Mouse (Mus musculus) lung, postnatal 0 days (tissue): ENCODE measurements around the gene Cetn2. TPM values are rescaled to one million over a fixed set of nuclear protein-coding genes. Genes with fewer than 3 reads are reported as not detected.

Experiments
- ATAC-seq: fragments of 200-750 bp; cut with Nextera tagmentation; 2 replicates; pipeline ENCODE4 v1.8.0; 2017; ENCODE audit warnings: moderate library complexity
- DNase-seq: peaks from one replicate; pipeline ENCODE4 v3.0.0-alpha.2; 2016; ENCODE audit warnings: low spot score
- H3K27ac ChIP-seq: fragments of 300-500 bp; sonication (generic); 2 replicates; pipeline ENCODE4 v1.5.1; 2014; ENCODE audit warnings: antibody characterized with exemption, mild to moderate bottlenecking, low read length, mixed read lengths
- H3K27me3 ChIP-seq: fragments of 300-500 bp; sonication (generic); replicated peaks from 2 replicates; pipeline ENCODE4 v1.6.1; 2014; ENCODE audit warnings: low read length, mixed read lengths; ENCODE audit not compliant: insufficient read depth
- H3K36me3 ChIP-seq: fragments of 300-500 bp; sonication (generic); 2 replicates; pipeline ENCODE4 v1.6.1; 2014; ENCODE audit warnings: low read length, mixed read lengths; ENCODE audit not compliant: insufficient read depth
- H3K4me1 ChIP-seq: fragments of 300-500 bp; sonication (generic); 2 replicates; pipeline ENCODE4 v1.6.1; 2014; ENCODE audit warnings: antibody characterized with exemption, low read depth, low read length, mixed read lengths; ENCODE audit not compliant: insufficient read depth
- H3K4me2 ChIP-seq: fragments of 300-500 bp; sonication (generic); replicated peaks from 2 replicates; pipeline ENCODE4 v1.6.1; 2014; ENCODE audit warnings: low read depth, mild to moderate bottlenecking, low read length, moderate library complexity, mixed read lengths
- H3K4me3 ChIP-seq: fragments of 300-500 bp; sonication (generic); 2 replicates; pipeline ENCODE4 v1.5.1; 2014; ENCODE audit warnings: low read depth, low read length
- H3K9ac ChIP-seq: fragments of 300-500 bp; sonication (generic); replicated peaks from 2 replicates; pipeline ENCODE4 v1.6.1; 2014; ENCODE audit warnings: low read depth, mild to moderate bottlenecking
- H3K9me3 ChIP-seq: fragments of 300-500 bp; sonication (generic); 2 replicates; pipeline ENCODE4 v1.6.1; 2016; ENCODE audit warnings: low read length, mixed read lengths
- CTCF ChIP-seq: IDR thresholded peaks from 2 replicates; pipeline ENCODE4 v1.5.1; 2016; ENCODE audit warnings: antibody characterized with exemption, mild to moderate bottlenecking
- EP300 ChIP-seq: IDR thresholded peaks from 2 replicates; pipeline ENCODE4 v1.6.1; 2016; ENCODE audit warnings: antibody characterized with exemption, mild to moderate bottlenecking, control low read depth
- WGBS: fragments of 180-500 bp; shearing (Covaris S2); extraction: QIAGEN DNeasy Blood & Tissue Kit; methylation state at CpG from one replicate; pipeline ENCODE4 v1.1.7; 2014; 5-methylcytosine and 5-hydroxymethylcytosine counted together
- polyA plus RNA-seq: library from polyadenylated mRNA; unstranded; fragments of >200 nt; fragmentation: Nextera tagmentation; extraction: Ambion mirVana; gene quantifications from 2 replicates; pipeline ENCODE4 v1.2.1, GENCODE M21; 2015

Gene Cetn2
- 63.3 and 65.0 TPM in 2 replicates for polyA plus RNA-seq

- peak; percentile 100 for ATAC-seq
- Histone ChIP-seq H3K36me3 (no peaks in the 10 kb centered on the region), H3K4me3 (peak within 1 kb of the TSS; percentile 49), H3K4me2 (peak within 1 kb of the TSS; percentile 57), H3K9me3 (no peaks in the 10 kb centered on the region), H3K4me1 (no peaks in the 10 kb centered on the region), H3K9ac (peak within 1 kb of the TSS; percentile 26; the same call in 1 of the 2 replicates), H3K27me3 (no peaks in the 10 kb centered on the region), H3K27ac (no peak within 1 kb of the TSS)
- WGBS, result 16% methylated on average over 40 of the region's 41 CpGs
- TF ChIP-seq EP300, result no peak
- no peak for TF ChIP-seq CTCF
- DNase-seq, result peak; percentile 94
Observed at GRCm38 (mm10) chrX:72917884-72918681, at the start of gene Cetn2, which contains the start of gene Nsdhl. Gene Cetn2, minus strand, starts transcription at chrX:72918411. Gene Nsdhl, plus strand, starts transcription at chrX:72918557.

GRCm38 (mm10) chrX:72962743-72963142 lies 44.5 kb upstream of the Cetn2 start:
- no peak for ATAC-seq
- no peaks in the 10 kb centered on the region for H3K9me3 ChIP-seq
- 75% methylated on average over 3 of the region's 3 CpGs for WGBS
- H3K9ac ChIP-seq, result no peak overlapping the region
- no peaks in the 10 kb centered on the region for H3K36me3 ChIP-seq
- no peaks in the 10 kb centered on the region for H3K27me3 ChIP-seq
- DNase-seq, result no peak
- H3K4me1 ChIP-seq, result no peaks in the 10 kb centered on the region
- H3K4me3 ChIP-seq, result no peak overlapping the region
- no peak overlapping the region for H3K4me2 ChIP-seq
- no peak overlapping the region for H3K27ac ChIP-seq
- TF ChIP-seq EP300 (no peak), CTCF (no peak)

DNA sequence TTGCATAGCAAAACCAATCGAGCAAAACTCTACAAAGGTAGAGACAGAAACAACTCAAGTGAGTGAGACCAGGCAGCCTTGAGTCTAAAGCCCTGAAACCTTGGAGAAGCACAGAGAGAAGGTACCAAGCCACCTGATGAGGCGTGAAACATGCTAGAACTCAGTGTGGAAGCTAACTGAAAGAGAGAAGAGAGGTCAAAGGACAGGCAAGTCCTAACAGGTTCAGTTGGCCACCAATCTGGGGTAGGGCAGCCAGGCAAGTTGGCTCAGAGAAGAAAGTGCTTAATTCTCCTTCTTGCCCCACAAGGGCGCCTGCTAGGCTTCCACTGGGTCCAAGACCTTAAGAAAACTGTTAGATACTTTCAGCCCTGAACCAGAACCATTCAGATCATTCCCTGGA lies 43.3 kb upstream of the Cetn2 start:
- Histone ChIP-seq H3K4me2 (no peak overlapping the region), H3K9me3 (no peaks in the 10 kb centered on the region), H3K4me3 (no peak overlapping the region), H3K9ac (no peak overlapping the region), H3K27ac (no peak overlapping the region), H3K36me3 (no peaks in the 10 kb centered on the region), H3K4me1 (no peaks in the 10 kb centered on the region), H3K27me3 (no peaks in the 10 kb centered on the region)
- 69% methylated on average over 3 of the region's 3 CpGs for WGBS
- ATAC-seq (no peak), DNase-seq (no peak)
- TF ChIP-seq CTCF (no peak), EP300 (no peak)

DNA sequence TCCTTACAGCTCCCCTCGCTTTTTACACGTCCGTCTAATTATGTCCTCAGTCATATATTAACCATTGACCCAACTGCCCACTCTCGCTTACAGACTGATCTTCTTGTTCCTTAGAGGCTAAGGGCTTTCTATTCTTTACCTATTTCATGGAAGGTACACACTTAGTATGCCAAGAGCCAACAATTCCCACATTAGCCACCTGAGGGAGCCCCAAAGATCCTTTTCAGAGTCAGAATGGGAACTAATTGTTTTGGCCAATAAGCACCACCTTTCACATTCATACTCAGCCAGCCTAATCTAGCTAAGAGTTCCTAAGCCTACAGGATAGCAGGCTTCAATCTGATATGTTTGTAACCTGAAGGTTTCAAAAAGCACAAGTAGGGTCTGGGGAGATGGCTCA lies 42.2 kb upstream of the Cetn2 start:
- ATAC-seq, result no peak
- Histone ChIP-seq H3K4me3 (no peak overlapping the region), H3K27me3 (no peaks in the 10 kb centered on the region), H3K4me1 (no peaks in the 10 kb centered on the region), H3K9me3 (no peaks in the 10 kb centered on the region), H3K4me2 (no peak overlapping the region), H3K27ac (no peak overlapping the region), H3K9ac (no peak overlapping the region), H3K36me3 (no peaks in the 10 kb centered on the region)
- DNase-seq, result peak; percentile 4
- TF ChIP-seq CTCF (peak; percentile 42), EP300 (no peak)
- WGBS, result 64% methylated on average over 4 of the region's 4 CpGs

- no peaks in the 10 kb centered on the region for H3K4me1 ChIP-seq
- no peak overlapping the region for H3K4me3 ChIP-seq
- no peaks in the 10 kb centered on the region for H3K9me3 ChIP-seq
- no peak for ATAC-seq
- H3K9ac ChIP-seq, result no peak overlapping the region
- no peaks in the 10 kb centered on the region for H3K36me3 ChIP-seq
- no peak for DNase-seq
- H3K27me3 ChIP-seq, result no peaks in the 10 kb centered on the region
- WGBS, result 85% methylated on average over 4 of the region's 4 CpGs
- H3K4me2 ChIP-seq, result no peak overlapping the region
- TF ChIP-seq EP300 (no peak), CTCF (no peak)
- H3K27ac ChIP-seq, result no peak overlapping the region
Observed at GRCm38 (mm10) chrX:72956486-72956885, 38.3 kb upstream of the Cetn2 start.

GRCm38 (mm10) chrX:72953464-72953863 lies 35.3 kb upstream of the Cetn2 start:
- no peak for DNase-seq
- no peak for ATAC-seq
- Histone ChIP-seq H3K9ac (no peak overlapping the region), H3K27ac (no peak overlapping the region), H3K4me1 (no peaks in the 10 kb centered on the region), H3K27me3 (no peaks in the 10 kb centered on the region), H3K4me3 (no peak overlapping the region), H3K36me3 (no peaks in the 10 kb centered on the region), H3K4me2 (no peak overlapping the region), H3K9me3 (no peaks in the 10 kb centered on the region)
- 87% methylated on average over 4 of the region's 4 CpGs for WGBS
- no peak for TF ChIP-seq CTCF
- no peak for TF ChIP-seq EP300
